Mouse (Mus musculus) cerebellum, adult 18-20 months (tissue): Measurements from ENCODE around the gene Chrne.

Source experiments
- DNase-seq, 2 experiments: peaks; one replicate each; pipeline ENCODE4 v3.0.0; 2021

Gene Chrne

GRCm38 (mm10) chr11:70623053-70623742 lies 4.2 kb upstream of the Chrne start:
- DNase-seq: no peak

DNA sequence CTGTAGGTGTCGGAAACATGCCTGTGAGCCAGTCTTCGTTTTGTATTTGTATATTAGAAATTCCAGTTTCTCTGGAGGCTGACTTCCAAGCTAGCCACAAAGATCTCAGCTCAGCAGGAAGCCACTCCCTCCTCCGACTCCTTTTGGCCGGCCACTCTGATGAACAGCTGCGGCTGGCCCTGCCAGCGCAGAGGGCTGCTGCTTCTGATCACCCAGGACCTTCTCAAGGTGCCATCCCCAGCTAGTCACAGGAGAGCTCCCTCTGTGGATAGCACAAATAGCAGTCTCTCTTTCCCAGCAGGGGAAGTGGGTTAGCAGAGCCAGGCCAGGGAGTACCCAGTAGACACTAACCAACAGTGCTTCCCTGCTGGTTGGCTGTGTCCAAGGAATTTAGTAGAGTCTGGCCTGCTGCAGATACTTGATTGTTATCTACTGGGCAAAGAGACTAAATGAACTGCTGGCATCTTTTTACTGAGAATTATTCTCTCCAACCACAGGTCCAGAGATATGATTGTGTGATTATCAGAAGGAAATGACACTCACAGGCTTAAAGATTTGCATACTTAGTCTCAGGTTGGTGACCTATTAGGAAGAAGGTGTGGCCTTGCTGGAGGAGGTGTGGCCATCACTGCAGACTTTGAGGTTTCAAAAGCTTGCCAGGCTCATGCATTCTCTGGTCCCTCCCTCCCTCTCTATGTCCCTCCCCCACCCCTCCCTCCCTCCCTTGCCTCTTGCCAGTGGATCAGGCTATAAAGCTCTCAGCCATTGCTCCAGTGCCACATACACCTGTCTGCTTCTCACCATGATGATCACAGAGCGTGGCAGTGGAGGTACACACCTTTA lies 3.2 kb upstream of the Chrne start:
- no peak for DNase-seq

- DNase-seq: no peak
Measured at GRCm38 (mm10) chr11:70615516-70616093, 3.4 kb downstream of the Chrne start, which contains the start of gene 4930544D05Rik. Gene 4930544D05Rik (plus strand): TSS chr11:70615848.

- DNase-seq: peak; percentile 31 to 39
Measured at GRCm38 (mm10) chr11:70615074-70615473, 3.9 kb downstream of the Chrne start.

GRCm38 (mm10) chr11:70612505-70612904 lies 6.5 kb downstream of the Chrne start:
- DNase-seq: no peak

DNA sequence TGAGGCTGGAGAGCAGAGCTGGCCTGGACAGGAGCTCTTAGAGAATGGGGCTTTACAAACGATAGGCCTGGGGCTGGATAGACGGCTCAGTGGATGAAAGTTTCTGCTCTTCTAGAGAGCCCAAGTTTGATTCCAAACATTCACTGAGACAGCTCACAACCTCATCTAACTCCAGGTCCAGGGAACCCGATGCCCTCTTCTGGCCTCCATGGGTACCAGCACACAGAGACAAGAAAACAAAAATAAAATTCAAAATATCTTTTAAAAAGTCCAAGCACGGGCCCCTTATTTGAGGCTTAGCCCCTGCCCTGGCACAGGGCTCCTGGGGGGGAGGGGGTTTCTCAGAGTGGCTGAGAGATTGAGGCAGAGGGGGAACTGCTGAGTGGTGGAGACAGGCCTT lies 8.3 kb downstream of the Chrne start:
- DNase-seq: no peak

GRCm38 (mm10) chr11:70608381-70609066 lies 10.5 kb downstream of the Chrne start:
- no peak for DNase-seq

GRCm38 (mm10) chr11:70607611-70608010 lies 11.4 kb downstream of the Chrne start:
- DNase-seq: no peak

GRCm38 (mm10) chr11:70606717-70607116 lies 12.3 kb downstream of the Chrne start:
- DNase-seq: no peak

DNA sequence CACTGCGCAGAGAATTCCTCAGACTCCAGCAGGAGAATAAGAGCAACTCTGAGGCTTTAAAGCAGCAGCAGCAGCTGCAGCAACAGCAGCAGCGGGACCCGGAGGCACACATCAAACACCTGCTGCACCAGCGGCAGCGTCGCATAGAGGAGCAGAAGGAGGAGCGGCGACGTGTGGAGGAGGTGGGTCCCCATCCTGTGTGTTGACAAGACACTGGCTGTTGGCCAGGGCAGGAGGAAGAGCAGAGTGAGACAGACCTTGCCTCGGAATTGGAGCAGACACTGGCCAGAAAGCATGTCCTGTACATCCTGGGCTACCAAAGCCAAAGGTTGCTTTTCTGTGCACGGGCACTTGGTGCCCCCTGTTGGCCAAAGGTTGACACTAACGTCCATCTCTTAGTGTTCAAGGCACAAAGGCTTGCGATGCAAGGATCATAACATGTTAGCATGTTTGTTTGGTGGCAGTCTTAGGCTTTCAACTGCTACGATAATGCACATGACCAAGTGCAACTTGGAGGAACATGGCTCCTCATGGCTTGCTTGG lies 13.9 kb downstream of the Chrne start:
- DNase-seq: peak; percentile 77 to 83

DNA sequence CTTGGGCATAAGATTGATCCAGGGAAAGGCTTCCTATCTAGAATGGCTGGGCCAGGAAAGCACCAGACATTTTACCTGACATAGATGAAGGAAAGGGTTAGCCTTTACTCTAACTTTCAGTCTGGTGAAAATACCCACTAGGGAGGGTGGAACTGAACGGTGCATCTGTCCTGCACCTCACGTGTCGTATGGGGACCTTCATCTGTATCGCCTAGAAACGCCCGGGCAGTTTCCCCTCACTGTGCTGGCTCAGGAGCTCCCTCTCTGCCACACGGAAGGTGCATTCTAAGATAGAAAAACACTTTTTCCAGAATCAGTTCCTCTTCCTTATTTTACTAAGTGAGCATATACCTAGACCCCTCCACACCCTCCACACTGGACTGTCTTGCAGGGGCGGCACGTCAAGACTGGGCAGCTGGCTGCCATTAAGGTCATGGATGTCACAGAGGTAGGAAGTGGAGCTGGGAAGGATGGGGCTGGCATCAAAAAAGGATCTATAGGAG lies 20.5 kb downstream of the Chrne start:
- no peak for DNase-seq

GRCm38 (mm10) chr11:70597301-70597700 lies 21.7 kb downstream of the Chrne start:
- DNase-seq: no peak

- no peak for DNase-seq
Measured at GRCm38 (mm10) chr11:70596094-70596493, 22.9 kb downstream of the Chrne start.

DNA sequence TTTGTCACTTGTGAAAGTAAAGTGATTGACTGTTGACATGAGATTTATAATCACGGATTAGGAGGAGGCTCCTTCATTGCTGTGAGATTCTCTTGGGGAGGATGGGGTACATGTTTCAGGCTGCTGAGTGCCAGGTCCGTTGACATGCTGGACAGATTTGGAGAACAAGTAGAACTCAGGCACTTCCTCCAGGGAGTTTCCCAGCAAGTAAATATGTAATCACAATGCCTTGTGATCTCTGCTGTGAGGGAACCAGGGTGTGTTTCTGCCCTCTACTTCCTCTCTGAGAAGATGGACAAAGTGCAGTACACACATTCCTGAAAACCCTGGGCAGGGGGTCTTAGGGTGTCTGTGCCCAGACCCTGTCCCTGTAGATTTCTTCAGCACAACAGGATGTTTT lies 23.4 kb downstream of the Chrne start:
- DNase-seq: no peak

DNA sequence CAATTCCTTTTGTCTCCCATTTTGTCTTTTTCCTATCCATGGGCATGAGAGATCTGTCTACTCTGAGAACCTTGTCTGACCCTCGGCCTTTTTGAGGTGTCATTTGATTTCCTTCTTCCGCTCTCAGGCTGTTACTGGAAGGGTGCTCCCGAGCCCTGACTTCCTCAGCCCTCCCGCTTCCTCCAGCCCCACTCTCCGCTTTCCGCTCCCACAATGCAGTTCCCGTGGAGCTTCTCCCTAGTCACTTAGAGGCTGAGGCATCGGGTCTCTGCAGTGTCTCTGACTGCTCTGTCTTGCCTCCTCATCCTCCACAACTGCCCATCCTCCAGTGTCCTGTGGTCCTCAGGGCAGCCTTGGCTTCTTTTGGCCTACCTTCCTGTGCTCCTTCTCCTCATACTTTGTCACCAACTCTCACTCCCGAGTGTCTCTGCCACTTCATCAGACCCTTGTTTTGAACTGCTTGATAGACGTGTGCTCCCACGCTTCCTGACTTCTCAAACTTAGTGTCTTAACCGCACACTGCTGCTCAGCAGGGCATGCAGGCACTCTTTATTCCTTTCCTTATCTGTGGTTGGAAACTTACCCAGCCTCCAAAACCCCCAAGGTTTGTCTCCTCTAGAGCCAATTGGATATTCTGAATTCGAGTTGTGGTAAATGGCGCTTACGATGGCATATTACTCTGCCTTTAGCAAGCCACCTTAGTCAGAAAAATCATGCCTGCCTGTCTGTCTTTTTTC lies 24.6 kb downstream of the Chrne start:
- no peak for DNase-seq

- no peak for DNase-seq
Measured at GRCm38 (mm10) chr11:70591733-70592132, 27.3 kb downstream of the Chrne start.

- no peak for DNase-seq
Measured at GRCm38 (mm10) chr11:70586954-70587353, 32.1 kb downstream of the Chrne start.

DNA sequence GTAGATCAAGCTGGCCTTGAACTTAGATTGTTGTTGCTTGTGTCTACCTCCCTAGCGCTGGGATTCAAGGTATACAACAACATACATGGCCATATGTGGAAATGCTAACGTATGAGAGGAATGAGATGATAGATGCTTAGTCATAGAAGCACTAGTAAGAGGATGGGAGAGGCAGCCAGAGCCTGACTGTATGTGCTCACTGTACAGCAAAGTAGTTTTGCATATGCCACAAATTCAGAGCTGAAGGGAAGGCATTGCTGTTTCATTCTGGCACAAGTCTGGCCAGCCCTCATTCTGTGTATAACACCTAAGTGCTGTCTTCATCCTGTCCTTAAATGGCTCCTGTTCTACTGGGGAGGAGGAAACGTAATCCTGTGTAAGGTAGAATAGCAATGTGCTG lies 32.8 kb downstream of the Chrne start:
- no peak for DNase-seq

DNA sequence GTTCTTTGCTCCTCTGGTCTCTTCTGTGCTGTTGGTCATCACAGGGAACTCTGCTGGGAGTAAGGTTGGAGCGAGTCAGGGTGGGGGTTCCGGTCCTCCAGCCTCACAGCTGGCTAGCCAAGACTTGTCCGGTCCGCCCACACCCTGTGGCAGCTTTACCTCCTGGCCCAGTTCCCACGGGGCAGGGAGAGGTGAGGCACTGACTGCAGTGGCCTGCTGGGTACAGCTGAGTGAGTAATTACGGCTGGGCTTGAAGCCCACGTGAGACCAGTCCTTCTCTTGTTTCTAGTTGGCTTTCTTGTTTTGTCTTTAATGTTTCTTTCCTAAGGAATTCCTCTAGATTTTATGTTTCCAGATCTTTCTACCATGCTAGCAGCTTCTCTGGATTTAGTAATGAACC lies 33.6 kb downstream of the Chrne start:
- peak; percentile 48 to 64 for DNase-seq

GRCm38 (mm10) chr11:70583775-70584174 lies 35.2 kb downstream of the Chrne start:
- DNase-seq: no peak

DNA sequence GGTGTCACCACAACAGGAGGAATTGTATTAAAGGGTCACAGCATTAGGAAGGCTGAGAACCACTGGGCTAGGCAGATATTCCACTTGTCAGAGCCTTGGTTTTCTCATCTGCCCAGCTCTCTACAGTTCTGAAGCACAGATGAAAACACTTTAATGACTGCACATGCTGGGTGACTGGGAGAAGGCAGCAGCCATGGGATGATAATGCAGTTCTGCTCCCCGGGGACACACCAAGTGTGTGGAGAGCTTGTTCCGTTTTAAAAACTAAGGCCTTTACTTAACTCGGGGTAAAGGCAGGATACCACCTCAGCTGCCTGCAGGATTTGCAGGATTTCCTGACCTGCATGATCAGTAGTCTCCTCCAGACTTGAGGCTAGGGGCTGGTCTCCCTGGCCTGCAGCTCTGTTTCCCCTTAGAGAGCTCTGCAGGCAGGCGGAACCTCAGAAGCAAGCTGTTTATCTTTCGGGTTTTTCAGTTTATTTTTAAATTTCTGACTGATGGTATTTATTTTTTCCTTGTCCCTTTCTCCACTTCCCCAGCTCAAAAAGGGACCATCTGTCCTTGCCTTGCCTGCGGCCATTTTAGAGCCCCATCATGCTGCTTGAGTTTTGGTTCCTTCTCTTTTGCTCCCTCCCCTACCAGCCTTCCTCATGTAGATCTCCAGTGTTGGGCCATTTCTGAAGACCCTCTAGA lies 35.8 kb downstream of the Chrne start:
- DNase-seq: peak in 1 of 2 experiments; percentile 16
